Mouse (Mus musculus): Measurements from ENCODE around the gene Gm5114. TPM values are rescaled to one million over a fixed set of nuclear protein-coding genes. Genes with fewer than 3 reads are reported as not detected.
A peak's percentile ranks its signal among the peaks of the same experiment; 100 is the strongest.
"Not testable (repeated sequence)": the region's sequence is repeated elsewhere in the genome, so short reads cannot be mapped to it uniquely, and the experiment has no call there.

Gm5114 gene
- polyA plus RNA-seq (2015; fragmentation: Nextera tagmentation; extraction: Ambion mirVana) = not detected in 2 replicates

DNA sequence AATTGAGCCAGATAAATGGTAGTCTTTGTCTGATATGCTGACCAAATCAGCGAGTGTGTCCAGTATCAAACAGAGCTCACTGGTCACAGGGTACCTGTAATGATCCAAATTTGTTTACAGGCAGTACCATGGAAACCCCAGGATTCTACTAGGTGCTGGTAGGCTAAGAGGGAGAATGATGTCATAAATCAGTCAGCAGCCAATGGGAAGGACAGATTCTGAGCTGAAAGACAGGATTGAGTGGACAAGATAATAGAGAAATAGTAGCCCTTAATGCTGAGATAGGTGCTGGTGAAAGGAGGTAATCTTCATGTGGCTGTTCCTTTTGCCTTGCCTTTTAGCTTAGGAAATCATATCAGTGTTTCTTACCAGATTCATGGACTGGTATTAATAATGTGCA is at the start of gene Gm5114:
Gene Gm5114 (minus strand): TSS at position 101 of the 400 bp plus-strand sequence.
- not testable (repeated sequence) for H3K4me2 ChIP-seq; H3K4me3 ChIP-seq; H3K9me3 ChIP-seq; H3K9ac ChIP-seq; H3K36me3 ChIP-seq (replicated peaks); H3K27me3 ChIP-seq (replicated peaks); H3K27ac ChIP-seq; ATAC-seq (replicated peaks); H3K4me1 ChIP-seq
- 63% methylated on average over 1 of the region's 1 CpGs for WGBS

DNA sequence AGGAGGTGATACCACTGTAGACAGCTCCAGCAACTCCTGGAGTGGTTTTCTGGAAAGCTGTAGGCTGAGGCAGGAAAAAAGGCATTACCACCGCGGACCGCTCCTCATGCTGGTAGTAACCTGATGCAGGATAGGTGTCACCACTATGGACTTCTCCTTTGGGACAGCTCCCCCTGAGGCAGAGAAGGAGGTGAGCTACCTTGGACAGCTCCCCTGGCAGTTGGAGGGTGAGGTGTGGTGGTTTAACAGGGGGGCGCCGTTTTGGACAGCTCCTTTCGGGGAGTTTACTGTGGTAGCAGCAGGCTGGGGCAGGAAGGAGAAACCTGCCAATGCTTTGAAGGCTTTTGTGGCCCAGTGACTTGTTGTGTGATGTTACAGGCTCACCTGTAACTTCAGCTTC is 42.8 kb upstream of the Gm5114 start:
- Histone ChIP-seq H3K9me3 (no peaks in the 10 kb centered on the region), H3K9ac (no peak overlapping the region), H3K4me2 (no peak overlapping the region), H3K27ac (no peak overlapping the region), H3K4me3 (no peak overlapping the region), H3K27me3 (replicated peaks) (no peaks in the 10 kb centered on the region), H3K36me3 (replicated peaks) (no peaks in the 10 kb centered on the region), H3K4me1 (peaks cover 21% of the 10 kb centered on the region)
- 34% methylated on average over 6 of the region's 6 CpGs for WGBS
- ATAC-seq (replicated peaks) = no peak

DNA sequence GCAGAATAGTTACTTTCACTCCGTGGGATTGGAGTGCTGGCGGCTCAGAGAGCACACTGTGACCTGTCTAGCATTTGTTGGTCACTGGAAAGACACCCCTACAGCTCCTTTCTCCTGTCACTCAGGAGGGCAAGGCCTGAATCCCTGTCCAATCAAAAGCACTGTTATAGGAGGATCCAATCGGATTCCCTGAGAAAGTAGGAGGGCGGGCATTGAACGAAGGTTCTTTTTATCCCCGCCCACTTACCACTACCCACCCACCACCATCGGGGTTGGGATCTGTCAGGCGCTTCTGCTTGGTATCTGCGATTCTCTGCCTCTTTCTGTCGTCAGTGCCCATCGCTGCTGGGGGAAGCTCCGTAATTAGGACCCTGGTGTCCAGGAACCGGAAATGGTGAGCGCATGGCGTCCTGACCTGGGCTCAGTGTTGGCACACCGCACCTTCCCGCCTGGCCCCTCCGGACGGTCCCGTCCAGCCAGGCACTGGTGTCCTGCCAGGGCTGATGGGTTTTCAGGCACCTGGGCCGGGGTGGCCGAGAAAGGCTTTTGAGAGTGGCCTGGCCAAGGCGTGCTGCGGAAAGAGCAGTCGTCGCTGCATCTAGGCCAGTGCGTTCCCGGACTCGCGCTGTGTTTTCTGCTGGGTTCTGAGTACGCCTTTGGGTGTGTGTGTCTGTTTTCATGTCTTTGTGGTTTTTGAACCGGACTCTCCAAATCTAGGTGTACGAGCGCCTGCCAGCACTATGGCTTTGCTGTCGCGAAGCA is 36.5 kb upstream of the Gm5114 start:
- H3K4me2 ChIP-seq = peak overlapping the region; percentile 72
- peak overlapping the region; percentile 93 for H3K9ac ChIP-seq
- WGBS = 1% methylated on average over 36 of the region's 36 CpGs
- H3K27ac ChIP-seq = peak overlapping the region; percentile 84
- no peaks in the 10 kb centered on the region for H3K9me3 ChIP-seq
- H3K4me3 ChIP-seq = peak overlapping the region; percentile 77
- H3K36me3 ChIP-seq (replicated peaks) = no peaks in the 10 kb centered on the region
- no peaks in the 10 kb centered on the region; the same call in 1 of the 2 replicates for H3K27me3 ChIP-seq (replicated peaks)
- peak; percentile 99 for ATAC-seq (replicated peaks)
- H3K4me1 ChIP-seq = peaks cover 35% of the 10 kb centered on the region

DNA sequence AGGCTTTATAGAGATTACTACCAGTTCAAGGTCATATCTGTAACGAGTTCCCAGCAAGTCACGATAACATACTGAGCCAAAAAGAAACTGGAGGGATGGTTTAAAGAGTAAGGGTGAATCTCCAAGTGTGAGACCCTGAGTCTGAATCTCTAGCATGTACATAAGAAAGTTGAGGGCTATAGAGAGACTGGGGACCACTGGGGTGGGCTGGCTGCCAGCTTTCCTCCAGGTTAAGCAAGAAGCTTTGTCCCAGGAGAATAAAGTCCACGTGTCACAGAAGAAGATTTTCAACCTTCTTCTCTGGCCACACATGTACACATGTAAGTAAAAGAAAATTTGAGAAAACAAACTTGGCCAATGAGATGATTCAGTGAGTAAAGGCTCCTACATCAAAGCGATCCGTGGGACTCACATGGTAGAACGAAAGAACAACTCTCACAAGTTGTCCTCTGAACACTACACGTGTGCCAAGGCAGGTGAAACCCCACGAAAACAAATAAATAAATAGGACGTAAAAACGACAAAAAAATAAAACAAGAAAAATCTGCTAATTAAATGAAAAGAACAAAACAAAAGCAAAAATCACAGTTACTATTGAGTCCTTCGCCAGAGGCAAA is 35.8 kb upstream of the Gm5114 start:
- H3K36me3 ChIP-seq (replicated peaks) = no peaks in the 10 kb centered on the region
- H3K4me2 ChIP-seq = peak overlapping the region; percentile 72
- peaks cover 35% of the 10 kb centered on the region for H3K4me1 ChIP-seq
- H3K4me3 ChIP-seq = peak overlapping the region; percentile 77
- H3K9me3 ChIP-seq = no peaks in the 10 kb centered on the region
- H3K27me3 ChIP-seq (replicated peaks) = no peaks in the 10 kb centered on the region; the same call in 1 of the 2 replicates
- 60% methylated on average over 11 of the region's 11 CpGs for WGBS
- peak overlapping the region; percentile 55 for H3K27ac ChIP-seq
- peak overlapping the region; percentile 93; the same call in 1 of the 2 replicates for H3K9ac ChIP-seq
- peak; percentile 57 for ATAC-seq (replicated peaks)

DNA sequence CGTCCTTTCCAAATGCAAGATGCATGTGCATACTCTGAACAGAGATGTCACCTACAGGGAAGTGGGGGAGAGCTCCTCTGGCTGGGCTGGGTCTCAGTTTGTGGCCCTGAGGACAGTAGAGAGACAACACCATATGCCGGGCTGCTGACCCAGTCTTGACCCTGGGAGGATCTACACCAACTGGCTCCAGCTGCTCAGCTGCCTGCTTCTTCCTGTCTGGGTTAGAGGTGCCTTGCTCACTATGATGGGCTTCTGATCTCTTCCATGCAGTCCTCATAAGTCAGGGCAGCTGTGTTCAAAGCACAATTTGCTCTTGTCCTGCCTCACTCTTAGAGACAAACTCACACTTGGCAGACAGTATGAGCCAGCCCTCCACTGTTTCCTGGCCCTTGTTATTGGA is 28.3 kb upstream of the Gm5114 start:
- H3K4me3 ChIP-seq = no peak overlapping the region
- H3K4me1 ChIP-seq = no peaks in the 10 kb centered on the region
- no peaks in the 10 kb centered on the region; the same call in 1 of the 2 replicates for H3K27me3 ChIP-seq (replicated peaks)
- no peaks in the 10 kb centered on the region for H3K36me3 ChIP-seq (replicated peaks)
- WGBS = 52% methylated on average over 2 of the region's 2 CpGs
- H3K9me3 ChIP-seq = no peaks in the 10 kb centered on the region
- no peak overlapping the region for H3K9ac ChIP-seq
- no peak for ATAC-seq (replicated peaks)
- no peak overlapping the region for H3K27ac ChIP-seq
- no peak overlapping the region for H3K4me2 ChIP-seq

DNA sequence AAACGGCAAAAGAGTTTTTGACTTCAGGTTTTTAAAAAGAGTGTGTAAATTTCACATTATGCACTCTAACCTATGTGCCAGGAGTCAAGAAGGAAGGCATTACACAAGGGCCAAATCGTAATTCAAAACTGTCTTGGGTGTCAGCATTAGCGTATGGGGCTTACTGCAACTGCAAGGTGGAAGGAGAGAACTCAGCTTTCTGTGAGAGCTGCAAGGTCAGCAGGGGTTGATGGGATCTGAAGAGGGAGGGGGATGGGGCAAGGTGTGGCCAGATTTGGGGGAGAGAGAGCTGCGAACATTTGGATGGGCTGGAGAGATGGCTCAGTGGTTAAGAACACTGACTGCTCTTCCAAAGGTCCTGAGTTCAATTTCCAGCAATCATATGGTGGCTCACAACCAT is 27.4 kb upstream of the Gm5114 start:
- ATAC-seq (replicated peaks) = no peak
- 88% methylated on average over 4 of the region's 4 CpGs for WGBS
- H3K27me3 ChIP-seq (replicated peaks) = no peaks in the 10 kb centered on the region
- no peak overlapping the region for H3K4me2 ChIP-seq
- H3K4me1 ChIP-seq = no peaks in the 10 kb centered on the region
- no peak overlapping the region for H3K27ac ChIP-seq
- H3K9me3 ChIP-seq = no peaks in the 10 kb centered on the region
- no peak overlapping the region for H3K9ac ChIP-seq
- no peak overlapping the region for H3K4me3 ChIP-seq
- no peaks in the 10 kb centered on the region for H3K36me3 ChIP-seq (replicated peaks)

Small RNA genes lying within 50 kb of the gene (microRNA-seq; reads per million reads assigned to microRNA genes)
- gene Gm27437 = not detected

Other genes with a start within 250 kb of the Gm5114 start
- gene Zfp619, start 104.6 kb upstream of the Gm5114 start, polyA plus RNA-seq (2015; fragmentation: Nextera tagmentation; extraction: Ambion mirVana) = 3.9 TPM in 2 replicates

Data from midbrain, embryonic 15.5 days (tissue).